Mouse (Mus musculus): ENCODE data around the gene Dab1.

The Dab1 gene

DNA sequence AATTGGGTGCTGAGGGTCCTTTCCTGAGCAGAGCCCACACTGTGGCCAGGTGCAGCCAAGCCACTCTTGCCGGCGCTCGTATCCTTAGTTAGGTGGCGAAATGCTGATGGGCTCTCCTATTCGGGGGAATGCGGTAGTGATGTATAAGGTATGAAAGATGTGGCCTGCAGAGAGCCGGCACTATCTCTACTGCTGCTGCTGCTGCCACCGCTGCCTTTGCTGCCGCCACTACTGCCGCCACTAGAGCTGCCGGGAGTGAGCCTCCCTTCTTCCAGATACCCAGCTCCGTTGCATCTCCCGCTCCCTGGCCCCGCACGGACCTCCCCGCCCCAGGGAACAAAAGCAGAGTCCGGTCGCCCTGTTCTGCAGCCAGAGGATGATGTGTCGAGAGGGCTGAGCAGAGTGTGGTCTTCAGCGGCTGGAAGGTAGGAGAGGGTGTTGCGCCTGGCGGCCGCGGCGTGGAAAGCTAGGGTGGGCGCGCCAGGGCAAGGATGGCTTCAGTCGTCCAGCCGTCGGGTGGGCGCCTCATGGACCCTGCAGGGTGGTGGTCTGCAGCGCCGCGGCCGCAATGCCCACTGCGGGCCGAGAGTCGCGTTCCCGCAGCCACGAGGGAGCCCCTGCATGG, at the start of gene Dab1:
Dab1 (plus strand) TSS at position 39 of the 625 bp plus-strand sequence.
- peak; percentile 31 for DNase-seq

- DNase-seq, result peak; percentile 62
These were observed 47.3 kb upstream of the Dab1 start for GRCm38 (mm10) chr4:103571721-103572352.

GRCm38 (mm10) chr4:103575556-103575955, 43.6 kb upstream of the Dab1 start:
- DNase-seq, result no peak

GRCm38 (mm10) chr4:103576305-103576704, 42.9 kb upstream of the Dab1 start:
- no peak for DNase-seq

- no peak for DNase-seq
These were observed 41.9 kb upstream of the Dab1 start for GRCm38 (mm10) chr4:103577111-103577815.

DNA sequence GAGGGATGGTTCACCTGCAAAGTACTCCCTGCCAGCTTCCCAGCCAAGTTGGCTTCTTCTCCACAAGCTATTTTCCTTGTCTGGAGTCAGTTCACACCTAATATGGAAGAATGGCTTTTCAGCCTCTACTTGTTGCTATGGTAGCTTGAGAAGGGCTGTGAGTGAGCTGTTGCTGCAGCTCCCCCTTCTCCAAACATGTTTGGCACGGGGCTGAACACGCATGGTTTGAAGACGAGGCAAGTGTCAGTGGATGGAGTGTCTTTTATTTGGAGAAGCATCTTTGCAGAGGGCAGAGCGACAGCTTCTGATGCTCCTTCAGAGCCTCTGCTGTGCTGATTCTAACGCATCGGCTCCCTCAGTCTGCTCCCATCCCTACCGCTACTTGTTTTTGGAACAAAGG, 41.3 kb upstream of the Dab1 start:
- no peak for DNase-seq

DNA sequence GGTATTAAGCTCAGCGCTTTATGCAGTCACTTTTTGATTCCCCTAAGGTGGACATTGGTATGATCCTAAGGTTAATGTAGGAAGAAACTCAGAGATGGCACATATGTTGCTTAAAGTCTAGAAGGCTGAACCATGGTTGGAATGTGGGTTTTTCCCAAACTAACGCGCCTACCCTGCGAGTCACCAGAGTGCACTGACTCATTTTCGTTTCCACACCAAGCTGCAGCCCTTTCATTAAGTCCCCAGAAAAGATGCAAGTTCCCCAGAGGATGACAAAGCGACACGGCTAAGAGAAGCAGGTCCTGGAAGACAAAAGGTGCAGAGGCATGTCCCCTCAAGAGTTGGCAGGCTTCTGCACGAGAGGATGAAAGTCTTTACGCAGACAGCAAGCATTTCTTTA, 39.1 kb upstream of the Dab1 start:
- DNase-seq, result no peak

- DNase-seq, result no peak
These were observed 4.1 kb upstream of the Dab1 start for GRCm38 (mm10) chr4:103615011-103615410.

DNA sequence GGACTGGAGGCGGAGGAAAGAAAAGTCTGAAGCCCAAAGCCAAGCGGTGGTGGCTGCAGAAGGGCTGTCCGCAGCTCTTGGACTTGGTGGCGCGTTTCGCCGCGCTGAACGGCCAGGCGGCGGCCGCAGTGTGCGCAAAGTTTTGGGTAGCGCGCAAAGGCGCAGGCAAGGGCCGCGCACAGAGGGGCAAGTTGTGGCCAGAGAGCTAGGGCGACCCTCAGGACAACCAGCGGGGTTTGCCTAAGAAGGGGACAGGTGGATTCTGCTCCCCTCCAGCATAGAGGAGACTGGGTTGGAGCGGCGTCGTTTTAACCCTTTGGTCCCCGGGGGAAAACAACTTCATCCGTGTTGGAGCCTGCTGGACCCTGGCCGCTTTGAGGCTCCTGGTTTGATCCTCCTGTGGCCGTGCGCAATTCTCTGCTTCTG, 800 bp downstream of the Dab1 start:
- DNase-seq, result peak; percentile 41

GRCm38 (mm10) chr4:103620590-103621155, 1.5 kb downstream of the Dab1 start:
- no peak for DNase-seq

- no peak for DNase-seq
These were observed 2.4 kb downstream of the Dab1 start for GRCm38 (mm10) chr4:103621586-103621985.

DNA sequence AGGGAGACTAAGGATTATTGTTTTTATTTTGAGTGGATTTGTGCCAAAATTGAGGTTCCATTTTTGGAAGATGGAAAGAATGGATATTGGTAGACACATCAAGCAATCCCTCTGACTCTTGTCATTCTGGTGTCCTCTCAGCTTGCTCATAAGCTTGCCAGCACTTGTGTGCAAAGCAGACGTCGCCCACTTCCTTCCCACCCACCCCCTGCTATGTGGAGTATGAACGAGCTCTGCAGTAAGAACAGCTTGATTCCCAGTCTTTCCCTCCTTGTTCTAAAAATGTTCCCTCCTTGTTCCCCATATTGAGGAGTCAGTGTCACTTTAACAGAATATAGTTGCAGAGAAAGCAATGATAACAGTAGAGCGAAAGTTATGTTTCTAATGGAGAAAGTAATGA, 11.0 kb downstream of the Dab1 start:
- no peak for DNase-seq

DNA sequence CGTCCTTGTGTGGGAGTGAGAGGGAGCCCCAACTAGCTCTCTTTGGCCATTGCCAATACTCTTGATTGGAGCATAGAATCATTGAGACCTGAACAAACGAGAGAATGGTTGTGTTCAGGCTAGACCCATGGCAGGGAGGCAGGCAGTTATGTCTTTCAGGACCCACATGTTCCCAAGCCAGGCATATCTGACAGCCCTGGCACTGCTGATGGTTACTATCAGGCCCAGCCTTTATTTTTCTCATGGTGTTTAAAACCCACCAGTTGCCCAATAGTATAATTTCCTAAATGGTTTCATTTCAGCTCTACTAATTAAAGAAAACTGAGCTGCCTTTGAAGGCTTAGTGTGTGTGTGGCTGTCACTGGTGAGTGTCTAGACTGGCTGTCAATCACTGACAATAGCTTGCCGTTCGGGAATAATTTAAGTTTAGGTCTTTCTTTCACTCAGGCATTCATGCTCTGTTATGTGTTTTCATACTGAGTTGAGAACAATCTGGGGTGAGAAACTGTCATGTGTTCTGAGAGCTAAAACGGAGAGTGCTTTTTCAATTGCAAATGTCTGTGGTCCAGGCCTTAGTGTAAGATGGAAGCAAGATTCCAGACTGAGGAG, 17.1 kb downstream of the Dab1 start:
- DNase-seq, result no peak

GRCm38 (mm10) chr4:103648209-103648896, 29.2 kb downstream of the Dab1 start:
- no peak for DNase-seq

DNA sequence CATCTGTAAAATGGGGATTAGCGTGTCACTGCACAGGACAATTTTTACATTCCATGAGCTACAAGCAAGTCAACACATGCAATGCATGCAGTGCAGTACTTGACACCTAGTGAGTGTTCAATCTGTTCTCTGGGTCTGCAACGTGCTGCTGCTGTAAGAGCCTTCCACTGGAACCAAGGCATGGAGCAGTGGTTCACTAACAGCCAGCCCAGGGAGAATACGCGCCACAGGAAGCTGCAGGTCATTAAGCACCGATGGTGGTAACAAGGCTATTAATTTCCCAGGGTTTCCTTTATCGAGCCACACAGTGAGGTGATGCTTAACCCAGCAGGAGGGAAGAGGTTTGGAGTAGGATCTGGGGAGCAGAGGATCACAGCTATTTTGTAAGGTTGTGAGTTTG, 36.6 kb downstream of the Dab1 start:
- no peak for DNase-seq

GRCm38 (mm10) chr4:103661386-103661785, 42.2 kb downstream of the Dab1 start:
- no peak for DNase-seq

DNA sequence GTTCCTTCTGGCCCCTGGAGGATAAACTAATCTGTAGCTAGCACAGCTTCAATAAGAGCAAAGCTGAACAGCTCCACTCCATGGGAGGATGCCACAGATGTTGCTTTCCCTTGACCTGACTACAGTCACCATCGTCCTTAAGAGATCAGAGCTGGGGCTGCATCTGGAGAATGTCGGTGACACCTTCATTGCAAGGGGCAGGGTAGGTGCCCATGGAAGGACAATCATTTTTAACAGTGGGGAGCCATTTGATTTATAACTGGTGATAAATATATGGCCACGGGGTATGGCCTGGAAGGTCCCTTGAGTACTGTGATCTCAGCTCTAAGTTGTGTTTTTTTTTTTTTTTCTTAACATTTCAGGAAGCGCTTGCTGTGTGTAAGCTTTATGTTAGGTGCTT, 48.3 kb downstream of the Dab1 start:
- DNase-seq, result no peak

GRCm38 (mm10) chr4:103677195-103677594, 58.0 kb downstream of the Dab1 start:
- DNase-seq, result no peak

DNA sequence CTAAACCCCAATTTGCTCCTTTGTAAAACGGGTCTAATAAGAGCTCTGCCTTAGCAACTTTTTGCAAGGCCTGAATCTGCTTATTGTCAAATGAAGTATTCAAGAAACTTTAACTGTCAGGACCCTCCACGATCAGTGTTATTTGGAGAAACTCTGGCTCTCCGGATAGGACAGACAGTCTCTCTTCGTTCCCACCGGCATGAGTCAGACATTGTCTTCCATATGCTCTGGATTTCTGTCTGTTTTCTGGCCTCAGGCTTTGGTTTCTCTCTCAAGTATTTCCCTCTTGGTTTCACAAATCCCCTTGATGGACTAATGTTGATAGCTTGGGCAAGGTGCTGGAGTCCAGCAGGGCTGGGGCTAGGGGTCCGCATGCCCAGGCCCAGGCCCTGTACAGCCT, 59.3 kb downstream of the Dab1 start:
- DNase-seq, result no peak

DNA sequence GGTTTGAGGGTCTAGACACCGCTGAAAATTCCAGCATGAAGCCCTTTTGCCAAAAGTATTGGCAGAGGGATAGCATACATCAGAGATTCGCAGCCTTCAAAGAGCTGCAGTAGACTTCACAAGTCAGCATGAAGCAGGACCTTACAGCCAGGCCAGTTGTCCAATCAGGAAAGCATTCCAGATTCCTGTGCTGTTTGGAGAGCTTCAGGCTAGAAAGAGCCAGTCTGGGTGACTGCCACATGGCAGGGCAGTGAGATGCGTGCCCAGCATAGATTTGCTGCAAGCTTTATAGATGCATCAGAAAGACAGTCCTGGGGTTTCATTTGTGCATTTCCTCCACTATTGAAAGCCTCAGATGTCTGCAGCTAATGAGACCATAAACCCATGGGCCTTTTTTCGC, 66.0 kb downstream of the Dab1 start:
- no peak for DNase-seq

GRCm38 (mm10) chr4:103691717-103692116, 72.6 kb downstream of the Dab1 start:
- no peak for DNase-seq

GRCm38 (mm10) chr4:103699755-103700154, 80.6 kb downstream of the Dab1 start:
- no peak for DNase-seq

GRCm38 (mm10) chr4:103700392-103700791, 81.2 kb downstream of the Dab1 start:
- no peak for DNase-seq
